Mouse (Mus musculus): ENCODE measurements around the gene Dlg2. TPM values are rescaled to one million over a fixed set of nuclear protein-coding genes. Genes with fewer than 3 reads are reported as not detected.
A peak's percentile ranks its signal among the peaks of the same experiment; 100 is the strongest.

The Dlg2 gene
- polyA plus RNA-seq, 1 experiment = 0.85 TPM

DNA sequence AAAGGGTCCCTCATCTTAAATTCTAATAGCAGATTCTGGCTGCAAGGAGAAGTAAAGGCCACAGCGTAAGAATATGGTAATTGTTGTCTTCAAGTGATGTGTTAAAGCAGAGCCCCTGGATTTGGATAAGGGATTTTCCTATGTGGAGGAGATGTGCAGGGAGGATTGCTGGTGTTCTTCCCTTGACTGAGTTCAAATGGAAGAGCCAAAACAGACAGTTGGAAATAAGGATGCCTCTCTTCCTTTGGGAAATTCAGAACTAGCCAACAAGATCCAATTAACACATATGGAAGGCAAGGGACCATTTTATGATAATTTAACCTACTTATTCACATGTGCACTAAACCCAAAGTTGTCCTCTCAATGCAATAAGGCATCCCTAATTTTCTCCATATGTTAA is 1034.6 kb downstream of the Dlg2 start:
- TF ChIP-seq CTCF (IDR thresholded peaks at IDR 0.05; ENCODE audit: low read depth, low read length) (no peak), POLR2A (IDR thresholded peaks at IDR 0.05; ENCODE audit: insufficient read depth, low read length) (no peak), EP300 (IDR thresholded peaks at IDR 0.05; ENCODE audit: insufficient read depth, low read depth, low read length) (no peak)
- no peak overlapping the region for H3K27ac ChIP-seq (ENCODE audit: insufficient read depth, low read length)
- H3K9me3 ChIP-seq (replicated peaks; ENCODE audit: control insufficient read depth, insufficient read depth, low read length, poor library complexity, severe bottlenecking) = no peaks in the 10 kb centered on the region
- no peaks in the 10 kb centered on the region for H3K36me3 ChIP-seq (ENCODE audit: control insufficient read depth, insufficient read depth, low read length, poor library complexity, severe bottlenecking)
- H3K27me3 ChIP-seq (ENCODE audit: control insufficient read depth, insufficient read depth, low read length, poor library complexity, severe bottlenecking) = no peaks in the 10 kb centered on the region
- H3K4me3 ChIP-seq (ENCODE audit: low read depth, low read length) = no peak overlapping the region
- no peak overlapping the region for H3K9ac ChIP-seq (ENCODE audit: low read depth, poor library complexity, severe bottlenecking)
- no peaks in the 10 kb centered on the region for H3K4me1 ChIP-seq (ENCODE audit: control insufficient read depth, insufficient read depth, low read length)

- H3K36me3 ChIP-seq (ENCODE audit: control insufficient read depth, insufficient read depth, low read length, poor library complexity, severe bottlenecking) = no peaks in the 10 kb centered on the region
- H3K9me3 ChIP-seq (replicated peaks; ENCODE audit: control insufficient read depth, insufficient read depth, low read length, poor library complexity, severe bottlenecking) = no peaks in the 10 kb centered on the region
- H3K4me3 ChIP-seq (ENCODE audit: low read depth, low read length) = no peak overlapping the region
- TF ChIP-seq EP300 (IDR thresholded peaks at IDR 0.05; ENCODE audit: insufficient read depth, low read depth, low read length) (no peak), POLR2A (IDR thresholded peaks at IDR 0.05; ENCODE audit: insufficient read depth, low read length) (no peak), CTCF (IDR thresholded peaks at IDR 0.05; ENCODE audit: low read depth, low read length) (no peak)
- H3K27me3 ChIP-seq (ENCODE audit: control insufficient read depth, insufficient read depth, low read length, poor library complexity, severe bottlenecking) = no peaks in the 10 kb centered on the region
- no peak overlapping the region for H3K9ac ChIP-seq (ENCODE audit: low read depth, poor library complexity, severe bottlenecking)
- no peaks in the 10 kb centered on the region for H3K4me1 ChIP-seq (ENCODE audit: control insufficient read depth, insufficient read depth, low read length)
- H3K27ac ChIP-seq (ENCODE audit: insufficient read depth, low read length) = no peak overlapping the region
Measured at GRCm38 (mm10) chr7:91514445-91514844, 1038.0 kb downstream of the Dlg2 start.

DNA sequence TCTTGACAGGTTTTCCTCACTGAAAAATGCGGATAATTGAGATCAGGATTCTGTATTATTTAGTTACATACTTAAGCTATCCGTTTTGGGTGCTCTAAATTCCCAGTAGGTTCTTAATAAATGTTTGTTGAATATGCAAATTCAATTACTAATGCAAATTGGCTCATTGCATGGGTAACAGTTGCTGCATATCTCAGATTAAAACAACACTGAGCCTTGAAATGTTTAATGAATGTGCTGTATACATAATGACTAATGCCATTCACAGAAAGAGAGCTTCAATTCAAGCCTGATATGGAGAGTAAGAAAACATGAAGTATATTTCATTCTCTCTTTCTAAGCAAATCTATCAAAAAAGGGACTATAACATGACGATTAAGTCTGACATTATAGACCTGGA is 1039.8 kb downstream of the Dlg2 start:
- TF ChIP-seq EP300 (IDR thresholded peaks at IDR 0.05; ENCODE audit: insufficient read depth, low read depth, low read length) (no peak), CTCF (IDR thresholded peaks at IDR 0.05; ENCODE audit: low read depth, low read length) (no peak), POLR2A (IDR thresholded peaks at IDR 0.05; ENCODE audit: insufficient read depth, low read length) (no peak)
- Histone ChIP-seq H3K9me3 (replicated peaks; ENCODE audit: control insufficient read depth, insufficient read depth, low read length, poor library complexity, severe bottlenecking) (no peaks in the 10 kb centered on the region), H3K36me3 (ENCODE audit: control insufficient read depth, insufficient read depth, low read length, poor library complexity, severe bottlenecking) (no peaks in the 10 kb centered on the region), H3K27ac (ENCODE audit: insufficient read depth, low read length) (no peak overlapping the region), H3K9ac (ENCODE audit: low read depth, poor library complexity, severe bottlenecking) (no peak overlapping the region), H3K27me3 (ENCODE audit: control insufficient read depth, insufficient read depth, low read length, poor library complexity, severe bottlenecking) (no peaks in the 10 kb centered on the region), H3K4me1 (ENCODE audit: control insufficient read depth, insufficient read depth, low read length) (no peaks in the 10 kb centered on the region), H3K4me3 (ENCODE audit: low read depth, low read length) (no peak overlapping the region)

GRCm38 (mm10) chr7:91525859-91526258 is 1049.4 kb downstream of the Dlg2 start:
- H3K27me3 ChIP-seq (ENCODE audit: control insufficient read depth, insufficient read depth, low read length, poor library complexity, severe bottlenecking) = no peaks in the 10 kb centered on the region
- H3K9me3 ChIP-seq (replicated peaks; ENCODE audit: control insufficient read depth, insufficient read depth, low read length, poor library complexity, severe bottlenecking) = no peaks in the 10 kb centered on the region
- TF ChIP-seq EP300 (IDR thresholded peaks at IDR 0.05; ENCODE audit: insufficient read depth, low read depth, low read length) (no peak), CTCF (IDR thresholded peaks at IDR 0.05; ENCODE audit: low read depth, low read length) (no peak), POLR2A (IDR thresholded peaks at IDR 0.05; ENCODE audit: insufficient read depth, low read length) (no peak)
- H3K36me3 ChIP-seq (ENCODE audit: control insufficient read depth, insufficient read depth, low read length, poor library complexity, severe bottlenecking) = no peaks in the 10 kb centered on the region
- H3K9ac ChIP-seq (ENCODE audit: low read depth, poor library complexity, severe bottlenecking) = no peak overlapping the region
- H3K4me1 ChIP-seq (ENCODE audit: control insufficient read depth, insufficient read depth, low read length) = no peaks in the 10 kb centered on the region
- H3K27ac ChIP-seq (ENCODE audit: insufficient read depth, low read length) = no peak overlapping the region
- no peak overlapping the region for H3K4me3 ChIP-seq (ENCODE audit: low read depth, low read length)

- peaks cover 3% of the 10 kb centered on the region for H3K27me3 ChIP-seq (ENCODE audit: control insufficient read depth, insufficient read depth, low read length, poor library complexity, severe bottlenecking)
- no peak overlapping the region for H3K27ac ChIP-seq (ENCODE audit: insufficient read depth, low read length)
- no peaks in the 10 kb centered on the region for H3K36me3 ChIP-seq (ENCODE audit: control insufficient read depth, insufficient read depth, low read length, poor library complexity, severe bottlenecking)
- no peaks in the 10 kb centered on the region for H3K4me1 ChIP-seq (ENCODE audit: control insufficient read depth, insufficient read depth, low read length)
- no peak for TF ChIP-seq CTCF (IDR thresholded peaks at IDR 0.05; ENCODE audit: low read depth, low read length)
- no peak for TF ChIP-seq EP300 (IDR thresholded peaks at IDR 0.05; ENCODE audit: insufficient read depth, low read depth, low read length)
- no peak for TF ChIP-seq POLR2A (IDR thresholded peaks at IDR 0.05; ENCODE audit: insufficient read depth, low read length)
- peak overlapping the region; percentile 14; the same call in 1 of the 2 replicates for H3K4me3 ChIP-seq (ENCODE audit: low read depth, low read length)
- H3K9ac ChIP-seq (ENCODE audit: low read depth, poor library complexity, severe bottlenecking) = no peak overlapping the region
- no peaks in the 10 kb centered on the region for H3K9me3 ChIP-seq (replicated peaks; ENCODE audit: control insufficient read depth, insufficient read depth, low read length, poor library complexity, severe bottlenecking)
Measured at GRCm38 (mm10) chr7:91542597-91543285, 1066.3 kb downstream of the Dlg2 start.

- Histone ChIP-seq H3K4me1 (ENCODE audit: control insufficient read depth, insufficient read depth, low read length) (no peaks in the 10 kb centered on the region), H3K9me3 (replicated peaks; ENCODE audit: control insufficient read depth, insufficient read depth, low read length, poor library complexity, severe bottlenecking) (no peaks in the 10 kb centered on the region), H3K9ac (ENCODE audit: low read depth, poor library complexity, severe bottlenecking) (no peak overlapping the region), H3K27ac (ENCODE audit: insufficient read depth, low read length) (no peak overlapping the region), H3K36me3 (ENCODE audit: control insufficient read depth, insufficient read depth, low read length, poor library complexity, severe bottlenecking) (no peaks in the 10 kb centered on the region), H3K27me3 (ENCODE audit: control insufficient read depth, insufficient read depth, low read length, poor library complexity, severe bottlenecking) (peaks cover 3% of the 10 kb centered on the region), H3K4me3 (ENCODE audit: low read depth, low read length) (no peak overlapping the region)
- TF ChIP-seq EP300 (IDR thresholded peaks at IDR 0.05; ENCODE audit: insufficient read depth, low read depth, low read length) = no peak
- TF ChIP-seq CTCF (IDR thresholded peaks at IDR 0.05; ENCODE audit: low read depth, low read length) = no peak
- no peak for TF ChIP-seq POLR2A (IDR thresholded peaks at IDR 0.05; ENCODE audit: insufficient read depth, low read length)
Measured at GRCm38 (mm10) chr7:91543286-91543650, 1066.8 kb downstream of the Dlg2 start.

Measured in ES-Bruce4 (cell line).